Mouse (Mus musculus): Measurements from ENCODE around the gene Agbl1. TPM values are rescaled to one million over a fixed set of nuclear protein-coding genes. Genes with fewer than 3 reads are reported as not detected.

Agbl1 gene
- polyA plus RNA-seq, 1 experiment from 2014 or later = 0.11 TPM

GRCm38 (mm10) chr7:76485546-76485945 is 255.9 kb downstream of the Agbl1 start:
- ATAC-seq = no peak
- Histone ChIP-seq H3K9ac (replicated peaks) (no peak overlapping the region), H3K4me2 (replicated peaks) (no peak overlapping the region), H3K27ac (no peak overlapping the region), H3K36me3 (no peaks in the 10 kb centered on the region), H3K4me3 (replicated peaks) (no peak overlapping the region), H3K9me3 (no peaks in the 10 kb centered on the region), H3K4me1 (replicated peaks) (no peaks in the 10 kb centered on the region), H3K27me3 (no peaks in the 10 kb centered on the region)
- 88% methylated on average over 2 of the region's 2 CpGs for WGBS

DNA sequence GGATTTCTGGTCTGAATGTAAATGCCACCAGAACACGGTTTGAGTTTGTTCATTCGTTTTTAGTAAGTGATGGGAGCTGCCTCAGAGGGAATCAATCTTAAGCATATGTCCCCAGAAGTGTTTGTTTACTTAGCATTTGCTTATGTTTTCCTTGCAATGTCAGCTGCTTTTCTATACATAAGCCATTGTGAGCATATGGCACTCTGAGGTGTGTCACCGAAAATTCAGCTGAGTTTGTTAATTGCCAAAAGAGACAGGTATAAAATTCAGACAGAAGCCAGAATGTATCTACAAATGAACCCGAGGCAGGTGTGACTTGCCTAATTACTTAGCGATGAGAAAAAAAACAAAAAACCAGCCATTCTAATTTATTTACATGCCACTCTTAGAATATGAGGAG is 257.8 kb downstream of the Agbl1 start:
- H3K9ac ChIP-seq (replicated peaks) = no peak overlapping the region
- H3K36me3 ChIP-seq = no peaks in the 10 kb centered on the region
- ATAC-seq = no peak
- no peak overlapping the region for H3K4me3 ChIP-seq (replicated peaks)
- no peaks in the 10 kb centered on the region for H3K27me3 ChIP-seq
- H3K9me3 ChIP-seq = no peaks in the 10 kb centered on the region
- no peak overlapping the region for H3K4me2 ChIP-seq (replicated peaks)
- no peaks in the 10 kb centered on the region for H3K4me1 ChIP-seq (replicated peaks)
- no peak overlapping the region for H3K27ac ChIP-seq
- 86% methylated on average over 5 of the region's 5 CpGs for WGBS

DNA sequence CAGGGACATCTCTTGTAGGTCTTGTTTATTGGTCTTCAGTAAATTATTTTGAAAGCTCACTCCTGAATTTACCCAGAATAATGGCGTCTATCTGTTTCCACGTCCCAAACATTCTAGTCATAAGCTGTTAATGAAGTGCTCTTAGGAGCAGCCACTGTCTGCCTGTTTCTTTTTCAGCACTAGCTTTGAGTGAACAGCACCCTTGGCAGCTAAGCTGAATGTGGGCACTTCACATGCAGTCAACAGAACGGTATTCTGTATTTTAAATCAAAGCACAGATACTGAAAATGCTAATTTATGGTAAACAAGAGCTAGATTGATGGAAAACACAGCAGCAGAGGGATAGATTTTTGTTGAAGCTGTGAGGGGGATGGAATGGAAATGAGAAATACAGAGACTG is 294.6 kb downstream of the Agbl1 start:
- H3K9me3 ChIP-seq = no peaks in the 10 kb centered on the region
- H3K27me3 ChIP-seq = no peaks in the 10 kb centered on the region
- no peak overlapping the region for H3K9ac ChIP-seq (replicated peaks)
- ATAC-seq = no peak
- H3K27ac ChIP-seq = no peak overlapping the region
- H3K4me1 ChIP-seq (replicated peaks) = no peaks in the 10 kb centered on the region
- no peaks in the 10 kb centered on the region for H3K36me3 ChIP-seq
- WGBS = 44% methylated on average over 3 of the region's 3 CpGs
- H3K4me2 ChIP-seq (replicated peaks) = no peak overlapping the region
- no peak overlapping the region for H3K4me3 ChIP-seq (replicated peaks)

GRCm38 (mm10) chr7:76546456-76546855 is 316.8 kb downstream of the Agbl1 start:
- Histone ChIP-seq H3K9ac (replicated peaks) (no peak overlapping the region), H3K27ac (no peak overlapping the region), H3K36me3 (no peaks in the 10 kb centered on the region), H3K4me1 (replicated peaks) (no peaks in the 10 kb centered on the region), H3K4me3 (replicated peaks) (no peak overlapping the region), H3K9me3 (no peaks in the 10 kb centered on the region), H3K4me2 (replicated peaks) (no peak overlapping the region), H3K27me3 (no peaks in the 10 kb centered on the region)
- WGBS = 81% methylated on average over 2 of the region's 2 CpGs
- ATAC-seq = no peak

- no peak overlapping the region for H3K27ac ChIP-seq
- no peak overlapping the region for H3K4me2 ChIP-seq (replicated peaks)
- H3K9me3 ChIP-seq = no peaks in the 10 kb centered on the region
- no peak for ATAC-seq
- H3K36me3 ChIP-seq = no peaks in the 10 kb centered on the region
- H3K4me1 ChIP-seq (replicated peaks) = no peaks in the 10 kb centered on the region
- H3K27me3 ChIP-seq = no peaks in the 10 kb centered on the region
- no peak overlapping the region for H3K4me3 ChIP-seq (replicated peaks)
- no peak overlapping the region for H3K9ac ChIP-seq (replicated peaks)
Observed at GRCm38 (mm10) chr7:76547313-76547712, 317.6 kb downstream of the Agbl1 start.

GRCm38 (mm10) chr7:76551860-76552259 is 322.2 kb downstream of the Agbl1 start:
- no peaks in the 10 kb centered on the region for H3K9me3 ChIP-seq
- WGBS = 91% methylated on average over 3 of the region's 3 CpGs
- H3K4me2 ChIP-seq (replicated peaks) = no peak overlapping the region
- H3K4me1 ChIP-seq (replicated peaks) = no peaks in the 10 kb centered on the region
- H3K36me3 ChIP-seq = no peaks in the 10 kb centered on the region
- no peak for ATAC-seq
- H3K4me3 ChIP-seq (replicated peaks) = no peak overlapping the region
- no peak overlapping the region for H3K9ac ChIP-seq (replicated peaks)
- H3K27ac ChIP-seq = no peak overlapping the region
- no peaks in the 10 kb centered on the region for H3K27me3 ChIP-seq

GRCm38 (mm10) chr7:76560564-76561258 is 331.0 kb downstream of the Agbl1 start:
- ATAC-seq = peak; percentile 70
- peaks cover 7% of the 10 kb centered on the region for H3K4me1 ChIP-seq (replicated peaks)
- no peaks in the 10 kb centered on the region for H3K36me3 ChIP-seq
- no peaks in the 10 kb centered on the region for H3K9me3 ChIP-seq
- H3K9ac ChIP-seq (replicated peaks) = no peak overlapping the region
- no peak overlapping the region for H3K4me3 ChIP-seq (replicated peaks)
- no peak overlapping the region for H3K27ac ChIP-seq
- H3K27me3 ChIP-seq = no peaks in the 10 kb centered on the region
- H3K4me2 ChIP-seq (replicated peaks) = no peak overlapping the region

DNA sequence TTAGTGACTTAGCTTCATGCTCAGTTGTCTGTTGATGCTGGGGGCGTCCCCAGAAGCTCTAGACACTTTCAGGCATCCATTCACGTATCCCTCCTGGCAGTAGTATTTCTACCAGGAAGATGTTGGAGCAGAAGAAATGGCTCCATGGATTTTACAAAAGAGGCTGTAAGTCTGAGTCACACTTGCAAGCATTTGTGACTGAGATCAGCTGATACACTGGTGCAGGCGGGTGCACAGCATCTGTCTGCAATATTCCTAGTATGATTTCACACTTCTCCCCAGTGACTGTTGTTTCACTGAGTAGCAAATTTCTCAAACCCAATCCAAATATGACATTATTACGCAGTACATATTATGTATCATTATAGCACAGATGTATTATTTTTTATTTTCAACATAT is 332.8 kb downstream of the Agbl1 start:
- Histone ChIP-seq H3K4me1 (replicated peaks) (peaks cover 7% of the 10 kb centered on the region), H3K9ac (replicated peaks) (no peak overlapping the region), H3K27me3 (no peaks in the 10 kb centered on the region), H3K27ac (no peak overlapping the region), H3K9me3 (no peaks in the 10 kb centered on the region), H3K4me3 (replicated peaks) (no peak overlapping the region), H3K4me2 (replicated peaks) (no peak overlapping the region), H3K36me3 (no peaks in the 10 kb centered on the region)
- 87% methylated on average over 4 of the region's 4 CpGs for WGBS
- ATAC-seq = no peak

DNA sequence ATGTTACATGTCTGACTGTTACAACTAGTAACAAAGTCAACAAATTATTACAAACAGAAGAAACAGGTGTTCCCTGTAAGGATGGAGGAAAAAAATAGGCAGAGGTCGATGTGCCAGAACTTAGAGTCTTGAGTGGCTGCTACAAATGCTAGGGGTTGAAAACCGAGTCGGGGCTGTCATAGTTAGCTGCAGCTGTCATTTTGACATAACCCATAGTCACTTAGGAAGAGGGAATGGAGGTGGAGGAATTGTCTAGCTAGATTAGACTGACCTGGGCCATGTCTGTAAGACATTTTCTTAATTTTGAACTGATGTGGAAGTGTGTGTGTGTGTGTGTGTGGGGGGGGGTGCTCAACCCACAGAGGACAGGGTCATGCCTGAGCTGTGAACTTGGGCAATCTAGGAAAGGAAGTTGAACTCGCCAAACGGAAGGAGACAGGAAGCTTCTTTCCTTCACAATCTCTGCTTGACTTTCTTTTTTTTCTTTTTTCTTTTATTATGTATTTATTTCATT is 364.9 kb downstream of the Agbl1 start:
- H3K27ac ChIP-seq = no peak overlapping the region
- peaks cover 4% of the 10 kb centered on the region; the same call in 1 of the 2 replicates for H3K4me1 ChIP-seq (replicated peaks)
- H3K4me3 ChIP-seq (replicated peaks) = no peak overlapping the region
- no peaks in the 10 kb centered on the region for H3K9me3 ChIP-seq
- no peak overlapping the region for H3K9ac ChIP-seq (replicated peaks)
- no peaks in the 10 kb centered on the region for H3K27me3 ChIP-seq
- WGBS = 88% methylated on average over 5 of the region's 5 CpGs
- H3K36me3 ChIP-seq = no peaks in the 10 kb centered on the region
- ATAC-seq = no peak
- H3K4me2 ChIP-seq (replicated peaks) = no peak overlapping the region

DNA sequence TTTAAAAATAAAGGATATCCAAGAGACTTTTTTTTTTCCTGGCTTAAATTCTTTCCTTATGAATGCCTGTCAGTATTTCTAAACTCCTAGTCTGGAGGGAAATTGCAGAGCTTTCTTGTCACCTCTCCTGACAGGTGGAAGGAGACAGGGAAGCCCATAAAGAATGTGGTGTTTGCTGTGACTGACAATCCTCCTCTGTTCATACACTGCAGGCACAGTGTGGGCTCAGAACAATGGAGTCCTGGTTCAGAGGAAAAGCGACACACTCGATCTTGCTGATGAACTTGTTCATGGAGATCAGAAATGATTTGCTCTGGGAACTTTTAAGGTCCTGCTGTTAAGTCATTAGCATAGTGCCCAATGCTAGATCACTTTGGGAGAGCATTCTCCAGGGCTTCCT is 368.1 kb downstream of the Agbl1 start:
- Histone ChIP-seq H3K9ac (replicated peaks) (no peak overlapping the region), H3K27ac (no peak overlapping the region), H3K36me3 (no peaks in the 10 kb centered on the region), H3K9me3 (no peaks in the 10 kb centered on the region), H3K4me3 (replicated peaks) (no peak overlapping the region), H3K4me1 (replicated peaks) (peaks cover 4% of the 10 kb centered on the region; the same call in 1 of the 2 replicates), H3K27me3 (no peaks in the 10 kb centered on the region), H3K4me2 (replicated peaks) (no peak overlapping the region)
- 0 out of 2 replicates have a peak, but pooled peaks have one; percentile 43 for ATAC-seq
- 19% methylated on average over 2 of the region's 2 CpGs for WGBS

- no peaks in the 10 kb centered on the region for H3K36me3 ChIP-seq
- no peak overlapping the region for H3K4me2 ChIP-seq (replicated peaks)
- no peak overlapping the region for H3K27ac ChIP-seq
- no peak overlapping the region for H3K9ac ChIP-seq (replicated peaks)
- no peaks in the 10 kb centered on the region for H3K9me3 ChIP-seq
- H3K27me3 ChIP-seq = no peaks in the 10 kb centered on the region
- WGBS = 80% methylated on average over 2 of the region's 2 CpGs
- no peak for ATAC-seq
- H3K4me3 ChIP-seq (replicated peaks) = no peak overlapping the region
- H3K4me1 ChIP-seq (replicated peaks) = peaks cover 4% of the 10 kb centered on the region; the same call in 1 of the 2 replicates
Observed at GRCm38 (mm10) chr7:76600050-76600690, 370.5 kb downstream of the Agbl1 start.

DNA sequence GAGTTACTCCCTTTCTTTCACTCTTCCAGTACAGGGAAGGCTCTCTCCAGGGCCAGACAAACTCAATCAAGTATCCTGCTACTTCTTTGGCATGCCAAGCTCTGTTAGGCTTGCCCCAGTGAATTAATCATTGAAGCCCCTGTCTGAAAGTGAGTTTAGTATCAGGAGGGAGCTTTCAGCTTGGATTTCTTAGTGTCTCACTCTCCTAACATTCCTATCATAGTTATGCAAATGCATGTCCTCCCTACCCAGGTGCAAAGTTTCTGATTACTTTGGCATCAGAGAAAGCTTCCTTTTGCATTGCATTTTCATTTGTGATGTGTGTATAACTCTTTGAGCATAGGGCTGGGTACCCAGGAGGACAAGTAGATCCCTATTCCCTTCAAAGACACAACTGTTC is 399.8 kb downstream of the Agbl1 start:
- no peak overlapping the region for H3K9ac ChIP-seq (replicated peaks)
- no peaks in the 10 kb centered on the region for H3K4me1 ChIP-seq (replicated peaks)
- no peak overlapping the region for H3K4me2 ChIP-seq (replicated peaks)
- H3K9me3 ChIP-seq = no peaks in the 10 kb centered on the region
- H3K27ac ChIP-seq = no peak overlapping the region
- no peak for ATAC-seq
- no peaks in the 10 kb centered on the region for H3K36me3 ChIP-seq
- H3K4me3 ChIP-seq (replicated peaks) = no peak overlapping the region
- H3K27me3 ChIP-seq = no peaks in the 10 kb centered on the region
